Mouse (Mus musculus) gastrocnemius, postnatal 10 days (tissue): Measurements from ENCODE around the gene Nfib. TPM values are rescaled to one million over a fixed set of nuclear protein-coding genes. Genes with fewer than 3 reads are reported as not detected.

Experiments used
- DNase-seq: peaks from one replicate; pipeline ENCODE4 v3.0.0; 2021; ENCODE audit warnings: mixed read lengths
- total RNA-seq, 2 experiments: library from RNA; stranded (reverse); gene quantifications; 2 replicates each; pipeline ENCODE4 v1.2.3; 2021

Nfib gene
- total RNA-seq, 2 experiments from 2014 or later, result 145 to 150 TPM

DNA sequence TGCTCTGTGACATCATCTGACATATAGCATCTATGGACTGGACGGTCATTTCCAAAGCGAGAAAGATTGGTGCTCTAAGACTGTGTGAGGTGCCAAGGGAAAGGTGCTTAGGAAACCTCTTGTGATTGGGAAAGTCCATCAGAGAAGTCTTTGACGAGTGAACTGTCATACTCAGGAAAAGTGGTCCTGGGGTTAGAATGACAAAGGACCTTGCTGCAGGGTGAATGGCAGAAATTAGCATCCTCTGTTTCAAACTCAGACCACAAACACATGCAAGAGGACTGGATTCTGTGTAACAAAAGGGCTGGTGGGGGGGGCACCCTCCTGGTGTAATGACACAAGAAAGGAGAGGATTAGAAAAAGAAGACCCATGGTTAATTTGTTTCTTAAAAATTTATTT is 274.7 kb downstream of the Nfib start:
- DNase-seq, result no peak

DNA sequence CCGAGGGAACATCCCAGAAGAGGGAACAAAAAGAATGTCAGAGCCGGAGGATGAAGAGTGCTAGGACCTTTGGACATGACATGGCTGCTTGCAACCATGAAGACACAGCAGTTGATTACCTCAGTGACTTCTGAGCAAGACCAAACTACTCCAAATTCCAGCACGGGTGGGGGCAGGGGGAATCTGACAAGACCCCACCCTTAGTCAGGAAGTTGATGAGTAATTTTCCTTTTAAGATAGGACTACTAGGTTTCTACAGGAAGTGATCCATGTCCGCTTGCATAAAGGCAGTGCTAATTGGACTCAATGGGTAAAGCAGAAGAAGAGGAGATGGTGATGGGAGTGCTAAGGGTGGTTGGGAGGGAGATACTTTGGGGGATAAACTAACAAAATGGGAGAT is 279.3 kb downstream of the Nfib start:
- DNase-seq, result no peak

DNA sequence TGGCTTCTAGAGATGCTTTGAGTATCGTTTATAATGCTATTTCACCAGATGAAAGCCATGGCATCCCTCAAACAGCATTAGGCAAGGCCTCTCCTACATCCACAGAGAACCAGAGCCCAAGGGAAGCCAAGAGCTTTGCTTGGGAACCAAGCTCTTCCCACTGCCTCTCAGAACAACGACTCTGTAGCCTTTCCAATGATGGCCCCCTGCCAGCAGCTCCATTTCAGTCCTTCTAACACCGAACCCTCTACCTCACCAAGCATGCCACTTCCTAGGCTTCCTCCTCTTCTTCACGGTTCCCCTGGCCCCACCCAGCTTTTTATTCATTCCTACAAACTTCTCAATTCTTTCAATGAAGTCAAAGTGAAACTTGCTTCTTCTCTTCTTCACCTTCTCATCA is 287.3 kb downstream of the Nfib start:
- DNase-seq, result peak; percentile 47

DNA sequence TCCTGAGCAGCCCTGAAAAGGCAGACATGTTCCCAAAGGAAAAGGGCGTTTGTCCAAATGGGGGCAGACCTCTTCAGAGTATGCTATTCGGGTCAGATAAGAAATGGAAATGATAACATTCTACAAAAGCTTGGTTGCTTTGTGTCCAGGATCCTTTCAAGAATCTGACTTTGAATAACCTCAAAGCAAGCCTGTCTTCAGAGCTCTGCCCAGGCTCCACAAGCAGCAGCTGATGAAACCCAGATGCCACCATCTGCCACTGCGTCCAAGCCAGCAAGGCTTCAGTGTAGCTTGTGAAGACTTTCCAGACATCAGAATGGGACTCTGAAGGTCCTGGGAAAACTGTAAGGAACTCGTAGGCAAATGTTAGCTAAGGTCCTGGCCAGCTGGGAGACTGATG is 289.7 kb downstream of the Nfib start:
- DNase-seq, result no peak

DNA sequence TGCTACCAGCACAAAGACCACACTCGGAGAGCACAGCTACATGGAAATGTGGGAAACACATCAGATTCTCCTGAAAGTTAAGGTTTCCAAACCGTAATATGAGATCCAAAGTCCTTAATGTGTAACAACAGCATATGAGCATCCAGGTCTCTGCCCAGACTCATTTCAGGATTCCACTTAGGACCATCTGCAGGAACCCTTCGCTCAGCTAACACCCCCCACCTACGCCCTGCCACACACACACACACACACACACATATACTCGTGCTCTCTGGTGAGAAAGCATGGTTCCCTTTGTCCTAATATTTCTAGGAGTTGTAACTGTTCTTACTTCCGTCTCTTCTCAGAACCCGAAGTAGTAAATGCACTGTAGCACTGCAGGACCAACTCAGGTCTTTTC is 292.9 kb downstream of the Nfib start:
- no peak for DNase-seq

DNA sequence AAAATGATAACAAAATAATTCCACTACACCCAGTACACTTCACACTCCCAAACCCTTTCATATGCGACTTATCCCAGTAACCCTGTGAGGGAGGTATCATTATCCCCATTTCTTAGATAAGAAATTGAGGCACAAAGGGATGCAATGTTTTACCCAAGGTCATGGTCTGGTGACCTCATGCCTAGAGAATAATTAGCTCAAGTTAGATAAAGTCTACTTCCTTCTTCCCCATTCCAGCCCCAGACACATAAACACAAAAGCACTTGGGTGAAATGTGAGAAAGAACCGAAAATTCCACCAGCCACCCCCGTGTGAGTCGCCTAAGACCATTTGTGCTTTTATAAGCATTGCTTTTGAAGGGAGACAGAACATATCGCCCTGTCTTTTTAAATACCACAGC is 293.6 kb downstream of the Nfib start:
- no peak for DNase-seq

DNA sequence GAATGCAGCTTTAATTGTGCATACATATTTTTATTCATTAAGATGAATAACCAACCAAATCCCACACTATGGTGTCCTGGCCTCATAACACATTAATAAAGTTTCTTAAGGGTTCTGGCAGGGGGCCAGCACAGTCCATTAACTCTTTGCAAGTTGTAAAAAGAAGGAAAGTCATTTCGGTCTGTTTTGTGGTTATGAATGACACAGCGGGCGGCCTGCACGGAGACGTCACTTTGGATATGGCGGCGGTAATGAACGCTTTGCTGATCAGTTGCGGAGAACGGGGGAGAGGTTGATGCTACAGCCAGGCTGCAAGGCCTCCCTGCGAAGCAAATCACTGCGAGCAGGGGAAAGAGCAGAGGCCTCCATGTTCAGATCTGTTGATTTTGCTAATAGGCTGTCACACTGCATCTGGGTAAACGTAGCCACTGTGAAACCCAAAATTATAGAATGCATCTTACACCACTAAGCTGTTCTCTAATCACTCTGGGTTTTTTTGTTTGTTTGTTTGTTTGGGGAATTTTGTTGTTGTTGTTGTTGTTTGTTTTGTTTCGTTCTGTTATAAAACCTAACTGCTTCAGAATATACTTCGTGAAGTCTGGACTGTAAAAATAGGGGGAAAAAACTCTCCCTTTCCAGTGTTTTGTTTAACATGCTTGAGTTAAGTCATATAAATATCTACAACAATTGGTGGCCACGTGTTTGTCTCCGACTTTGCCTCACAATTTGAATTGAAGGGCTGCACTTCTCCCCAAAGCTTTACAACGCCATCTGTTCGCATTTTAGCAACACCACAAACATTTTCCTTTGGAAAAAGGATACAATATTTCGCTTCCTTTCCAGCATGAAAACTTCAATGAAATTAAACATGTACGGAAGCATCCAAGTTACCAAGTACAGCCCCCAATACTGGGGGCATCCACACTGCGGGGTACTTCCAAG is 296.8 kb downstream of the Nfib start:
- DNase-seq, result no peak

DNA sequence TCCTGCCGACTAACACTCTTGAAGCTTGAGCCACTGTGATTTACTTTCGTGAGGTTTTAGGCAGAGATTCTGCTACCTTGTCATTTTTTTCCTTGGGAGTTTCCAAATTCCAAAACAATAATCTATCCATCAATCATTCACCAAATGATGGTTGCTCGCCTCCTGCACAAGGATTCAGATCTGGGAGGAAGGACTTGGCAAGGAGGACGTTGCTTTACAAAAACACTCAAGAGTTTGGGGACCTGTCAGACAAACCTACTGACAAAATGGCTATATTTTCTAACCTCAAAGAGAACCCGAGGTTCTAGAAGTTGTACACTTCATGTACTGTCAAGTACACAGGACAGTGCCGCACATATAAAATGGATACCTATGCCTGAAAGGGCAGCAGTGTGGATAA is 299.0 kb downstream of the Nfib start:
- no peak for DNase-seq

DNA sequence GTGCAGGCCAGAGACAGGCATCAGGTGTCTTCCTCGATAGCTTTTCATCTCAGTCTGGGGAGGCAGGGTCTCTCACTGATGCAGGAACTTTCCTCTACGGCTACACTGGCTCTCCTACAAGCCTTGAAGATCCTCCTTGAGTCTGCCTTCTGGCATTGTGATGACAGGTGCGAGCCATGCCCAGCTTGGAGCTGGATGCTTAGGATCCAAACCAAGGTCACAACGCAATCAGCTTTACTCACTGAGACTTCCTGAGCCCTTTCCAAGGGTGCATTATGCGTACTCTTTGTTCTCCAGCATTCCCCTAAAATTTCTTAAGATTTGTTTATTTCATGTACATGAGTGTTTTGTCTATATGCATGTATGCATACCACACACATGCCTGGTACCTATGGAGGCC is 299.8 kb downstream of the Nfib start:
- no peak for DNase-seq

DNA sequence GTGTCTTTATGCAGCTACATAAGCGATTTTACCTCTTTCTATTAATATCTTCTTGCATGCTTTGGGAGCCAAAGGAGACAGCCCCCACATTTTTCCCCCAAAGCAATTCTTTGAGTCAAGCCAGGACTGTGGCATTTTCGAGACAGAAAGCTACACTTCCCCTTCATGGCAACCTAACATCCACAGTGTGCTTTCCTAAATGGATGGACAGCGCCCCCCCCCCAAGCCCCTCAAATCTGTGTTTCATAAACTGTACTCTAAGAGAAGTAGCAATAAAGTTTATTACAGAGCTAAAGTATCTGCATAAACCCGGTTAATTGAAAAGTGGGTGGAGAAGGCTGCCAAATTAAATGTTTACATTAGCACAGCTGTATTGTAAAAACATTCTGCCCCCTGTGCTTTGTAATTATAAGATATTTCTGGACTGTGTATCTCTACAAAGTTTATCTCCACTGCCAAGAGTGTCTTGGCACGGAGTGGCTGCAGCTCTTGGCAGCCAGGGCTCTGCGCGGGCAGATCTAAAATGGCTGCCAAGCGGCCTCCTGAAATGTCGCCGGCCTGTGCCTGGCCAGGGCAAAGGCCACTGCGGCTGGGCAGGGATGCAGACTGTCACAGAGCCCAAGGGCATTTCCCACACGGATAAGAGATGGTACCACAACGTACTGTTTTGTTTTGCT is 301.4 kb downstream of the Nfib start:
- DNase-seq, result peak; percentile 62

DNA sequence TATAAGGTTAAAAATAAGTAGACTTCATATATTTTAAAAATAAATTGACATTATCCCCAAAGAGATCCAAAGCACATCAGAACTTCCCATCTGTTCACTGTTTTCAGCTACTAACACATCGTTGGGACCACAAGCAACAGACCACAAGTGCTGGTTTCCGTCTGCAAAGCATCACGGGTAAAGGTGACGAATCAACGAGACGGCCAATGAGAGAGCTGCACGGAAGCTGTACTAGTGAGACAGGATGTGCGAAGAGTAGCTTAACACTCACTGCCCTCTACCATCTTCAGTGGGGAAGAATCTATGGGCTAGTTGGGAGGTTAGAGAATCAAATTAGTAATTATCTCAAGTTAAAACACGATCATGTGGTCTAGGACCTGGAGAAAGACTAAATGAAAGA is 302.9 kb downstream of the Nfib start:
- DNase-seq, result no peak

DNA sequence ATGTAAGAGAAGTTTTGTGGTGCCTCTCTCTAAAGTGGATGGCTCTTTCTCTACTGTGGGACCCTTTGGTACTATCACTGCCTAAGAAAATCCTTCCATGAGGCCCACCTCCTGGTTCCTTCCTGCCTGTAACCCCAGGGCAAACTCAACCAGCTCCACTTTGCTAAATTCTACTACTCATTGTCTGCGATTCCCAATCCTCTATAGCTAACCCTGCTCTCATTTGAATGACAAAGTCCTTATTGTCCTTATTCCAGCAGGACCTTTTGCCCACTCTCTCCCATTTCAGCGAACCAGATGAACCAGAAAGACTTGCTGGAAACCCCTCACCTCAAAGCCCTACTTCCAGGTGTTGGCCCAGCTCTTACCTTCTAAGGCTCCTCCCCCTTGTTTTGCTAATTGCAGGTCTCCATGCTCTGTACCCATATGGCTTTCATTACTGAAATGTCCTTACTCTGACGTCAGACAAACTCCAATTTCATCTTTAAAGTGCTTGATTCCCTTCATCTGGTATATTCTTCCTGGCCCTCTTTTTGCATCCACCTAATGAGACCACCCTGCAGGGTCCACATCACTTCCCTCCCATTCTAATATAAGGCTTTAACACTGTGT is 304.0 kb downstream of the Nfib start:
- no peak for DNase-seq

DNA sequence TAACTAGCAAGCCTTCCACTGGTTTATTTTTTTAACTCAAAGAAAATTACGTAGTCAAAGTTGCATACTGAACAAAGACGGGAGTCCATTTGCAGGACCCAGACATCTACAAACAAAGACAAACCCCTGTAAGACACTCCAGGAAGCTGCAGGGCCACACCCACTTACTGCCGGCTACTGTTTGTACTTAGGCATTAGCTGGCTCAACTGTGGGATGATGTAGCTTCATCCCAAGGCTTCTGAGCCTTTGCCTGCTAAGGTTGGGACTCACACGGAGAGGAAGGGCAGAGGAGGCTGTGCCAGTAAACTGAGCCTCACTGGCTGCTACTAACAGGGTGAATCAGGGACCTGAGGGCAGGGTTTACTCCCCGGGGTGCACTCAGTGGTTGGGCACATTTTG is 305.0 kb downstream of the Nfib start:
- DNase-seq, result no peak

DNA sequence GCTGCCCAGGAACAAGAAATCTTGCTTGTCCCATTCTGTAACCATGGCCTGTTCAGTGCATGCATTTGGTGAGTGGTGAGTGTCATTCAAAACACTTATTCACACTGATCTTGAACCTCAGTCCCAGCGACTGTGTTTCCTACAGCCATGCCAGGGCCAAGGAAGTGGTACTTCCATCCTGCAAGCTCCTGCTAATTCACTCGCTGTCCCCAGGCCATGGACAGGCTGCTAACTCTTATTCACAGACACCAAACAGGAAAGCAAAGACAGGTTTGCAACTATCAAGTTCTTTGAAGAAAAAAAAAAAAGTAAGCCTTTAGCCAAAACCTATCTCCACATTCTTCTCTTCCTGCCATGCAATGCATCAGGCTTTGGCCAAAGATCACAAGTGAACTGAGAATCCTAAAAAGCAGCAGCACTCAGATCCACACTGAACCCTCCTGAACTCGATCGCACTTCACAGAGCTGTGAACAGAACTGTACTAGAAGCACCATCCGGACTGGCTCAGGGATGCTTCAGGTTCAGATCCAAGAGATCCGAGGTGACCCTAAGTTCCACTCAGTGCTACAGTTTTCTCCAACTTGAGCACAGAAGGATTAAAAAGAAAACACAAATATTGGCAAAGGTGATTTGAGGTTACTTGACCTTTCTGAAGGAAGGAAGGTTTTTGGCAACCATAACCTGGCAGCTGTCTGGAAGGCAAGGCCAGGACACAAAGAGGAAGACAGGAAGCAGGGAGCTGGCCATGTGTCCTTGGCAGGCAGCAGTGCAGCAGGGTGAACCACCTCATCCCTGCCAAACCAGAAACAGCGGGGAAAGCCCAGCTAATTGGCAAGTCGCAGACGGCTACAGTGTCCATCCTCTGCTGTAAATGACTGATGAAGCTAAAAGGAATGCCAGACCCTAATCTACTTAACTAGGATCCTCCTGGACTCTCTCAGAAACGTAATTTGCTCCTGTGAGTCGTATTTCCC is 305.9 kb downstream of the Nfib start:
- peak; percentile 58 for DNase-seq

DNA sequence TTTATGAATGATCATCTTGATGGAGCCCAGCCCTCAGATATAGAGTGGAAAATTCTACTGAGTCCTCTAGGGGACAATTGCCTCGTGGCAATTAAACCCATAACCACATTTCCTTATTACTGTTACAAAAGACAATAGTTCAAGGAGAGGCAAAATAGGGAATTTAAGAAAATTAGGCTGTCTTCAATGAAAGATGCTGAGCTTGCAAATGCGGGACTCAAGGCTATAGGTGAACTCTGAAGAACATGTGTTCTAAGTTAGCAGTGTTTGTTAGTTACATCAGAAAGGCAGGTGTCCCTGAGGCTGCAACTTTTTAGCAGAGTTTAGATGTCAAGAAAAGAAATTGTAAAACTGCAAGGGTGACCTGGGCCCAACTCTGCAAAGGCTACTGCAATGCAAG is 307.3 kb downstream of the Nfib start:
- DNase-seq, result no peak

DNA sequence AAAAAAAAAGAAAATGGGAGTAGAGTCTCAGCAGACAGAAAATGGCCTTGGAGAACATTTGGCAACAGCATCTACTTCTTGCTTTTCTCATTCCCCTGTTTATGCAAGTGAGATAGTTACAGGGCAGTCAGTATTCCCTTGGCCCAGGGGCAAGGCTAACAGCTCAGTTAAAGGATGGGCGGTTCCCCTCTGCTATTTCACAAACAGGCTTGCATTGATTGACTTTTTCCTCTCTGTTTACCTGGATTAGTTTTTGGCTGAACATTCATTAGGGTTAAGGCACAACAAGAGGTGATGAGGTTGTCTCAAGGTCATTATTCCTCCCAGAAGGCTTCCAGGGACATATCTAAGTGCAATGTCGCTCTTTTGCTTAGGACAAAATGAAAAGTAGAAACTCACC is 308.7 kb downstream of the Nfib start:
- no peak for DNase-seq

DNA sequence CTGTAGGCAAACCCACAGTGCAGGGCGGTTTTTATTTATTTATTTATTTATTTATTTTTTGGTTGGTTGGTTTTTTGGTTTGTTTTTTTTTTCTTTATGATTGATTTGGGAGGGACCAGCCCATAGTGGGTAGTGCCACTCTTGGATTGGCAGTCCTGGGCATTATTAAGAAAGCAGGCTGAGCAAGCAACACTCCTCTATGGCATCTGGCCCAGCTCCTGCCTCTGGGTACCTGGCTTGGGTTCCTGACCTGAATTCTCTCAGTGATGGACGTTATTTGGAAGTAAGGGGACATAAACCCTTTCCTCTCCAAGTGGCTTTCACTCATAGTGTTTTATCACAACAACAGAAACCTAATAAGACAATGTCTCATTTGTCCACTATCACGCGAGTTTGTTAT is 309.5 kb downstream of the Nfib start:
- DNase-seq, result no peak

DNA sequence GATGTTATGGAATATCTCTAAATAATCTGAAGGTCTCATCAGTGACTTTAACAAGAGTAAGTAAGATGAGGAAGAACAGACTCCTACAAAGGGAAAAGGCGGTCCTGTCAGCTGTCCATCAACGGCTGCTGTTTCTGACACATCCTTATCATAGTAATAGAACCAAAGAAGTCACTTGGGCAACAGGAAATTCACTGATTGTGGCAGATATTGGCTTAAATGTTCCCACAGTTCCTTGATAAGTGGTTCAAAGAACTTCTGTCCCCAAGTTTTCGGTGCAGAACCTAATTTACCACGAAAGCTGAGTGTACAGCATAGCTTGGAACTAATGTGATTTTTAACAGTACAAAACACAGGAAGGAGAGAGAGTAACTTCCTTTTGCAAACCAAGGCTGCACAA is 311.2 kb downstream of the Nfib start:
- DNase-seq, result no peak

DNA sequence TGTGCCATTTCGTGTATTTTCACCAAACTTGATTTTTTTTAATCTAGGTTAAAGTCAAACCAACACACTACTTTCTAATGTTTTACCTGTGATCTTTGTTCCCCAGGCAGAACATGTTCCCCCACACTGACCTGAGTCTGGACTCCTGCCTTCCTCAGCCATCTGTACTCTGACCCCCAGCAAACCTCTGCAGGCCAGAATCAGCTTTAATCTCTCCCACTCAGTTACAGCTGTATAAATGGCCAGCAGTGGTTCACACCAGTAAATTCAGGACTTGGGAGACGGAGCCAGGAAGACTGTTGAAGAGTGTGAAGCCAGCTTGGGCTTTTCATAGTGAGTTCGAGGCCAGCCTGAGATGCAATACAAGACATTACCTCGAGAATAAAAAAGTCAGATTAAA is 312.5 kb downstream of the Nfib start:
- DNase-seq, result no peak

DNA sequence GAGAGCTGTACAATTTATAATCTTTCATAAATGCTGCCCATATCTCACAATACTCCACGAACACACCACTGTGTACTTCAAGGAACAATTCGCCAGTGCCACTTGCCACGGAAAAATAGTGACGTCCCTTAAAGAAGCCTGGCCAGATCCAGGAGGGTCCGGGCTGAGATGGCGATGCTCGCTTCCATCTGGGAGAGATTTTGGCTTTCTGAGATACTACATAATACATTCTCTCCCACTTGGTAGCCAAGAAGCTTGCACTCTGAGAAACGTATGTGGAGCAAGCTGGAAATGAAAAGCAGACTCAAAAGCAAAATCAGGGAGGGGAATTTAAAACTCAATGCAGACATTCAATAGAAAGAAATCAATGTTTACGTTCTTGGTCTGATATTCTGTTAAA is 313.1 kb downstream of the Nfib start:
- no peak for DNase-seq

DNA sequence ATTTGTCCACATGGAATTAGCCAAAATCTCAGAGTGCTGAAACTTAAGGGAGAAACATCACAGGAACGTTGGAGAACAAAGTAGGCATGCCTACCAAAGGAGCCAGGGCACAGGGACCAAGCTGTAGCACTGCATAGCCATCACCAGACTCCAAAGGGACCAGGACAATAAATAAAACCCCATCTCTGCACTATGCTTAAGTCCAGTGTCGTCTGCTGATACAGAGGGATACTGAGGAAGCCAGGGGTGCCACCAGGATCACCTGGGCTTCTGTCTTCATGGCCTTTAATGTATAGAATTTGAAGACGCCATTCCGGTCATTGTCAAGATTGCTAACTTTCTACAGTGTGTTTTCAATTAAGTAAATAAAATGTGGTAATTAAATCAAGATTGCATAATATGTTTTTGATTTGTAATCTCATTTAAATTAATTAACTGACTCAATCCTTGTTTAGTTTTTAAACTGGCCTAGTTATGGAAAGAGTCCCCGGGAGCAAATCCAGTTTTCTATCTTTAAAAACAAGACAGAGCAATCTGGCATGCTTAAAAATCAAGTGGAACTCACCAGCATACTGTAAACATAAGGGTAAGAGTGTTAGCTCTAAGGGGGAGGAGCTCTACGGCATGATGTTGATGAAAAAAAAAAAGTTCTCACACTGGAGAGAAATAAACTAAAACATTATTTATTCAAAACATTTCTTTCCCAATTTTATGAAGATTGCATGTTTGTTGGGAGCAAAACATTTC is 313.7 kb downstream of the Nfib start:
- DNase-seq, result no peak
